Mouse (Mus musculus) heart, embryonic 14.5 days (tissue): ENCODE results near the gene Chst10. TPM values are rescaled to one million over a fixed set of nuclear protein-coding genes. Genes with fewer than 3 reads are reported as not detected.

ENCODE experiments used
- ATAC-seq: fragments of 200-750 bp; cut with Nextera tagmentation; 2 replicates; pipeline ENCODE4 v1.8.0; 2017; ENCODE audit warnings: low read depth, moderate TSS enrichment; ENCODE audit not compliant: insufficient number of reproducible peaks, insufficient read depth, low FRiP score
- H3K27ac ChIP-seq, 2 experiments: fragments of 200-500 bp in 1 of 2; fragments of 300-500 bp in 1 of 2; sonication (generic) in 1 of 2; replicated peaks in 1 of 2; 2 replicates each; pipeline ENCODE4 v1.5.1; 2012 to 2014; ENCODE audit warnings: low read depth in 2 of 2, low read length in 2 of 2, control low read depth in 1 of 2, mild to moderate bottlenecking in 1 of 2, mixed read lengths in 1 of 2; ENCODE audit not compliant: control insufficient read depth in 1 of 2, insufficient read depth in 1 of 2
- H3K27me3 ChIP-seq: fragments of 300-500 bp; sonication (generic); 2 replicates; pipeline ENCODE4 v1.6.1; 2014; ENCODE audit warnings: mild to moderate bottlenecking, low read length, control low read depth; ENCODE audit not compliant: control insufficient read depth, insufficient read depth
- H3K36me3 ChIP-seq: fragments of 300-500 bp; sonication (generic); 2 replicates; pipeline ENCODE4 v1.6.1; 2014; ENCODE audit warnings: mild to moderate bottlenecking, control low read depth, low read length, mixed read lengths; ENCODE audit not compliant: control insufficient read depth, insufficient read depth
- H3K4me1 ChIP-seq, 2 experiments: fragments of 200-500 bp in 1 of 2; fragments of 300-500 bp in 1 of 2; sonication (generic) in 1 of 2; 2 replicates each; pipeline ENCODE4 v1.6.1; 2012 to 2014; ENCODE audit warnings: low read length in 2 of 2, control low read depth in 1 of 2, mixed read lengths in 1 of 2; ENCODE audit not compliant: control insufficient read depth in 2 of 2, insufficient read depth in 2 of 2
- H3K4me2 ChIP-seq: fragments of 300-500 bp; sonication (generic); 2 replicates; pipeline ENCODE4 v1.6.1; 2014; ENCODE audit warnings: mild to moderate bottlenecking, low read length
- H3K4me3 ChIP-seq, 2 experiments: fragments of 200-500 bp in 1 of 2; fragments of 300-500 bp in 1 of 2; sonication (generic) in 1 of 2; 2 replicates each; pipeline ENCODE4 v1.5.1; 2012 to 2014; ENCODE audit warnings: low read length in 2 of 2, mild to moderate bottlenecking in 2 of 2, control low read depth in 1 of 2, low read depth in 1 of 2, moderate library complexity in 1 of 2; ENCODE audit not compliant: control insufficient read depth in 1 of 2, insufficient read depth in 1 of 2
- H3K9ac ChIP-seq: fragments of 300-500 bp; sonication (generic); 2 replicates; pipeline ENCODE4 v1.6.1; 2014; ENCODE audit warnings: mild to moderate bottlenecking, low read length
- H3K9me3 ChIP-seq: fragments of 300-500 bp; sonication (generic); 2 replicates; pipeline ENCODE4 v1.6.1; 2016; ENCODE audit warnings: low read length, control low read depth; ENCODE audit not compliant: control insufficient read depth
- WGBS: fragments of 180-500 bp; shearing (Covaris S2); extraction: QIAGEN DNeasy Blood & Tissue Kit; methylation state at CpG from one replicate; pipeline ENCODE4 v1.1.7; 2014; 5-methylcytosine and 5-hydroxymethylcytosine counted together
- polyA plus RNA-seq: library from polyadenylated mRNA; unstranded; fragments of >200 nt; fragmentation: Nextera tagmentation; extraction: Ambion mirVana; gene quantifications from 2 replicates; pipeline ENCODE4 v1.2.1, GENCODE M21; 2014

The Chst10 gene
- polyA plus RNA-seq, 1 experiment from 2014 or later, result 2.8 TPM

GRCm38 (mm10) chr1:38883766-38884165 is 14.2 kb downstream of the Chst10 start:
- H3K9me3 ChIP-seq, result no peaks in the 10 kb centered on the region
- H3K27me3 ChIP-seq, result no peaks in the 10 kb centered on the region
- H3K27ac ChIP-seq, result no peak overlapping the region
- no peaks in the 10 kb centered on the region for H3K36me3 ChIP-seq
- WGBS, result 73% methylated on average over 9 of the region's 9 CpGs
- no peak for ATAC-seq
- no peak overlapping the region for H3K4me2 ChIP-seq
- H3K4me1 ChIP-seq, result peaks cover 2% of the 10 kb centered on the region in 2 experiments; a peak in 2 of 4 replicates
- H3K9ac ChIP-seq, result no peak overlapping the region
- H3K4me3 ChIP-seq, result no peak overlapping the region

- Histone ChIP-seq H3K4me2 (no peak overlapping the region), H3K36me3 (no peaks in the 10 kb centered on the region), H3K4me3 (no peak overlapping the region), H3K4me1 (peaks cover 2% of the 10 kb centered on the region in 2 experiments; a peak in 2 of 4 replicates), H3K27me3 (no peaks in the 10 kb centered on the region), H3K9me3 (no peaks in the 10 kb centered on the region), H3K9ac (no peak overlapping the region), H3K27ac (no peak overlapping the region)
- WGBS, result 75% methylated on average over 4 of the region's 4 CpGs
- ATAC-seq, result peak; percentile 35; the same call in 1 of the 2 replicates
Observed at GRCm38 (mm10) chr1:38882746-38883145, 15.2 kb downstream of the Chst10 start.

GRCm38 (mm10) chr1:38881366-38881765 is 16.6 kb downstream of the Chst10 start:
- 72% methylated on average over 4 of the region's 4 CpGs for WGBS
- no peak overlapping the region for H3K9ac ChIP-seq
- no peak overlapping the region for H3K27ac ChIP-seq
- H3K4me3 ChIP-seq, result no peak overlapping the region
- no peaks in the 10 kb centered on the region for H3K9me3 ChIP-seq
- no peak overlapping the region for H3K4me2 ChIP-seq
- no peaks in the 10 kb centered on the region for H3K27me3 ChIP-seq
- ATAC-seq, result no peak
- no peaks in the 10 kb centered on the region for H3K4me1 ChIP-seq
- no peaks in the 10 kb centered on the region for H3K36me3 ChIP-seq

- H3K9ac ChIP-seq, result no peak overlapping the region
- no peaks in the 10 kb centered on the region for H3K4me1 ChIP-seq
- no peaks in the 10 kb centered on the region for H3K27me3 ChIP-seq
- no peaks in the 10 kb centered on the region for H3K9me3 ChIP-seq
- H3K36me3 ChIP-seq, result no peaks in the 10 kb centered on the region
- WGBS, result 45% methylated on average over 5 of the region's 5 CpGs
- H3K4me3 ChIP-seq, result no peak overlapping the region
- ATAC-seq, result no peak
- no peak overlapping the region for H3K27ac ChIP-seq
- no peak overlapping the region for H3K4me2 ChIP-seq
Observed at GRCm38 (mm10) chr1:38876671-38877382, 21.1 kb downstream of the Chst10 start.

- no peak for ATAC-seq
- 74% methylated on average over 5 of the region's 5 CpGs for WGBS
- H3K27ac ChIP-seq, result no peak overlapping the region
- no peaks in the 10 kb centered on the region for H3K27me3 ChIP-seq
- H3K36me3 ChIP-seq, result no peaks in the 10 kb centered on the region
- no peaks in the 10 kb centered on the region for H3K9me3 ChIP-seq
- H3K9ac ChIP-seq, result no peak overlapping the region
- no peaks in the 10 kb centered on the region for H3K4me1 ChIP-seq
- no peak overlapping the region for H3K4me3 ChIP-seq
- H3K4me2 ChIP-seq, result no peak overlapping the region
Observed at GRCm38 (mm10) chr1:38873911-38874310, 24.1 kb downstream of the Chst10 start.

GRCm38 (mm10) chr1:38871834-38872233 is 26.1 kb downstream of the Chst10 start:
- Histone ChIP-seq H3K4me2 (no peak overlapping the region), H3K27ac (no peak overlapping the region), H3K9me3 (no peaks in the 10 kb centered on the region), H3K4me1 (no peaks in the 10 kb centered on the region), H3K4me3 (no peak overlapping the region), H3K27me3 (no peaks in the 10 kb centered on the region), H3K36me3 (no peaks in the 10 kb centered on the region), H3K9ac (no peak overlapping the region)
- no peak for ATAC-seq
- 82% methylated on average over 6 of the region's 6 CpGs for WGBS

- H3K36me3 ChIP-seq, result no peaks in the 10 kb centered on the region
- H3K27me3 ChIP-seq, result no peaks in the 10 kb centered on the region
- 65% methylated on average over 13 of the region's 13 CpGs for WGBS
- no peak overlapping the region for H3K4me3 ChIP-seq
- no peaks in the 10 kb centered on the region for H3K4me1 ChIP-seq
- H3K9ac ChIP-seq, result no peak overlapping the region
- no peak for ATAC-seq
- no peak overlapping the region for H3K4me2 ChIP-seq
- H3K9me3 ChIP-seq, result no peaks in the 10 kb centered on the region
- no peak overlapping the region for H3K27ac ChIP-seq
Observed at GRCm38 (mm10) chr1:38869398-38870195, 28.4 kb downstream of the Chst10 start.
